Mouse (Mus musculus) cerebellum, adult 2 months (tissue): ENCODE results near the gene Uqcrq. TPM values are rescaled to one million over a fixed set of nuclear protein-coding genes. Genes with fewer than 3 reads are reported as not detected.

Source experiments
- DNase-seq, 2 experiments: peaks; one replicate each; pipeline ENCODE4 v3.0.0; 2021
- H3K27ac ChIP-seq: fragments of 200-500 bp; 2 replicates; pipeline ENCODE4 v1.5.1; 2012; ENCODE audit warnings: low read length, control low read depth, inconsistent platforms; ENCODE audit not compliant: insufficient read depth
- H3K27me3 ChIP-seq: fragments of 200-500 bp; 2 replicates; pipeline ENCODE4 v1.6.1; 2012; ENCODE audit warnings: inconsistent platforms, mild to moderate bottlenecking, low read length, moderate library complexity; ENCODE audit not compliant: control insufficient read depth, insufficient read depth
- H3K4me1 ChIP-seq: fragments of 200-500 bp; 2 replicates; pipeline ENCODE4 v1.6.1; 2011; ENCODE audit warnings: low read length; ENCODE audit not compliant: control insufficient read depth, insufficient read depth
- H3K4me3 ChIP-seq: fragments of 200-500 bp; replicated peaks from 2 replicates; pipeline ENCODE3; 2011; ENCODE audit warnings: mild to moderate bottlenecking, low read depth, low read length, control low read depth; ENCODE audit not compliant: insufficient read depth
- CTCF ChIP-seq: fragments of 200-500 bp; IDR thresholded peaks from 2 replicates; pipeline ENCODE4 v1.5.1; 2011; ENCODE audit warnings: low read depth, mild to moderate bottlenecking, control low read depth, low read length, moderate library complexity, borderline replicate concordance; ENCODE audit not compliant: insufficient read depth
- POLR2A ChIP-seq: fragments of 200-500 bp; IDR thresholded peaks from 2 replicates; pipeline ENCODE4 v1.6.1; 2011; ENCODE audit warnings: low read length, control low read depth, borderline replicate concordance; ENCODE audit not compliant: insufficient read depth
- WGBS: fragments of 180-500 bp; shearing (Covaris S2); methylation state at CpG from one replicate; pipeline ENCODE4 v1.1.7; 2018; 5-methylcytosine and 5-hydroxymethylcytosine counted together
- polyA plus RNA-seq: library from polyadenylated mRNA; depleted of rRNA; stranded (reverse); fragments of >200 nt; gene quantifications from 2 replicates; pipeline ENCODE4 v1.2.3, GENCODE M21; 2012

The Uqcrq gene
- polyA plus RNA-seq, 1 experiment = 454 TPM

DNA sequence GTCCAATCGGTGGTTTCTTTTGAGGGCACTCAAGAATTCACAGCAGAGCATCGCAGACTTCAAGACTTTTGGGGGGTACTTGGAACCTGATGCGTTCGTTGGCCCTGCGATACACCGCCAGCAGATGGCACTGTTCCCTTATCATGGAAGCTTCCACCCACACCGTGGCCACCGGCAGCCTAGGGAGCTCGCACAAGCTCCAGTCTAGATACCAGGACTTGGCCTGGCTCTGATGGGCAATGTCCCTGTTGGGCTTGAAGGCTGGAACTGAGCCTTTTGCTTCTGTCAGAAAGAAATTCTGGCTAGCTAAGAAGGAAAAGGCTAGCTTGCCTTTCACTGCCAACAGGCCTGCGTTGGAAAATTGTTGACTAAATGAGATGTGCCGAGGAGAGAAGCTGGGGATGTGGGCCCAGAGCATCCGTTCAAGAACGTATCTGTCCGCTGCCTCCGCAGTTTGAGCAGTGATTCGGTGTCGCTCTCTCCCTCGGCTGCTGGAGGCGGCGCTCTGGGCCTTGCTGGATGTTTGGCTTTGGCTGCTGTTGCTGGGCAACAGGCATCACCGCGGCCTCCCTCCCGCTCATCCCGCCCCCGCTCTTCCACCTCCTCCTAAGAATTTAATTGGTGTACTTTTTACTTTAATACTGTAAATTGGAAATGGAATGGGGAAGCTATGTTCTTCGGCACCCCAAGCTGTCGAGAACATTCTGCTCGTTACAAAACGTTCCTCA is 39.5 kb upstream of the Uqcrq start, which contains the start of gene Gm9837:
Gene Gm9837 (minus strand): TSS at position 512 of the 728 bp plus-strand sequence.
- peaks cover 10% of the 10 kb centered on the region; the same call in 1 of the 2 replicates for H3K4me1 ChIP-seq
- peak; percentile 92 to 96 for DNase-seq
- WGBS = 5% methylated on average over 29 of the region's 29 CpGs
- H3K27me3 ChIP-seq = no peaks in the 10 kb centered on the region
- H3K27ac ChIP-seq = peak within 1 kb of the TSS; percentile 83
- peak within 1 kb of the TSS; percentile 43 for H3K4me3 ChIP-seq
- no peak for TF ChIP-seq POLR2A
- TF ChIP-seq CTCF = peak; percentile 97

- TF ChIP-seq CTCF = no peak
- no peak for TF ChIP-seq POLR2A
- WGBS = 31% methylated on average over 16 of the region's 16 CpGs
- no peak for DNase-seq
- H3K4me1 ChIP-seq = peaks cover 10% of the 10 kb centered on the region; the same call in 1 of the 2 replicates
- no peaks in the 10 kb centered on the region for H3K27me3 ChIP-seq
- H3K27ac ChIP-seq = peak overlapping the region; percentile 5; the same call in 1 of the 2 replicates
- H3K4me3 ChIP-seq = peak overlapping the region; percentile 43
These were observed 38.8 kb upstream of the Uqcrq start for GRCm38 (mm10) chr11:53469294-53469967.

DNA sequence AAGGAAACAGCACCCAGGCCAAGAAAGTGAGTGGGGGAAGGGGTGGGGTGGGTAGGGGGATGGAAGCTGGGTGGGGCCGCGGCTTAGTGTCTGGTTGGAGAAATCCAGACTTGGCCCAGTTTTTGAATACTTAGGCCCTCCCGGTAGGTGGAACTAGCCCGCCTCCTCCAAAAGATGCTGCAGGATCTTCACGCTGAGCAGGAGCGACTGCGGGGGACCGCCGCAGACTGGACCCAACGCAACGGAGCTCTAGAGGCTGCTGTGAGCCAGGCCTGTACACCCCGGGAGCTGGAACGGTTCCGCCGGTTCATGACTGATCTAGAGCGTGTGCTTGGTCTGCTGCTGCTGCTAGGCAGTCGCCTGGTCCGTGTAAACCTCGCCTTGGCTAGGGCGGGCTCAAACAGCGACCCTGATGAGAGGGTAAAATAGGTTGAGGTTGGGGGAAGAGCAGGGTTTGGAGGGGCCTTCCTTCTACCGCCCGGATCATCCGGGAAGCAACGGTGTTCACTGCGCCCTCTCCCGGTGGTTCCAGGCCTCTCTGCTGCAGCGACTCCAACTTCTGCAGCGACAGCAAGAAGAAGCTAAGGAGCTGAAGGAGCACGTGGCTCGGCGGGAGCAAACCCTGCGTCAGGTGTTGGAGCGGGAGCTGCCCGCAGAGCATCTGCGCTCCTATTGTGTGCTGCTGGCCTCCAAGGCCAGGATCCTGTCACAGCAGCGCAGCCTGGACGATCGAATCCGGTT is 35.8 kb upstream of the Uqcrq start:
- Histone ChIP-seq H3K4me1 (peaks cover 10% of the 10 kb centered on the region; the same call in 1 of the 2 replicates), H3K27me3 (no peaks in the 10 kb centered on the region), H3K27ac (peak overlapping the region; percentile 63), H3K4me3 (peak overlapping the region; percentile 76)
- WGBS = 6% methylated on average over 40 of the region's 40 CpGs
- TF ChIP-seq CTCF = peak; percentile 79
- TF ChIP-seq POLR2A = peak; percentile 51; the same call in 1 of the 2 replicates
- peak; percentile 87 to 92 for DNase-seq

GRCm38 (mm10) chr11:53463551-53464424 is 33.2 kb upstream of the Uqcrq start:
- Histone ChIP-seq H3K4me3 (peak overlapping the region; percentile 40), H3K27ac (no peak overlapping the region), H3K27me3 (no peaks in the 10 kb centered on the region), H3K4me1 (peaks cover 4% of the 10 kb centered on the region; the same call in 1 of the 2 replicates)
- TF ChIP-seq CTCF = no peak
- TF ChIP-seq POLR2A = no peak
- 10% methylated on average over 55 of the region's 55 CpGs for WGBS
- DNase-seq = peak in 1 of 2 experiments; percentile 33

DNA sequence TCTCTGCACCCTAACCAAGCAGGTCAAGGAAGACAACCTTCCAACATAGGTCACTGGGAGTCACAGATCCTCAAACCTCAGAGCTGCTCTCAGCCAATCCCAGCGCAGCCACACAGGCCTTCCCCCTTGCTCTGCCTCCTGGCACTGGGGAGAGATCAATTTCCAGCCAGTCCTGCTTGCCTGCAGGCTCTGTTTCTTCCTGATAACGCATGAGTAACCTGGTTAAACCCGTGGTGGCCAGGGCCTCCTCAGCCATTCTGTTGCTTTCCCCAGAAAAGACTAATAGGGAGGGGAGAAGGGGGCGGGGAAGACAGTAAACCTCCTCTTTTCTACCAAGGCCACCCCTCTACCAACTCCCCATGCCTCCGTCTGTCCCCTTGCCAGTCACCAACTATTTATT is 31.1 kb upstream of the Uqcrq start:
- H3K27me3 ChIP-seq = no peaks in the 10 kb centered on the region
- no peak for DNase-seq
- H3K4me3 ChIP-seq = no peak overlapping the region
- WGBS = 50% methylated on average over 5 of the region's 5 CpGs
- TF ChIP-seq CTCF (no peak), POLR2A (no peak)
- no peak overlapping the region for H3K27ac ChIP-seq
- H3K4me1 ChIP-seq = peaks cover 1% of the 10 kb centered on the region

GRCm38 (mm10) chr11:53460192-53460591 is 29.6 kb upstream of the Uqcrq start:
- H3K4me1 ChIP-seq = no peaks in the 10 kb centered on the region; the same call in 1 of the 2 replicates
- no peak for TF ChIP-seq POLR2A
- TF ChIP-seq CTCF = no peak
- 57% methylated on average over 3 of the region's 3 CpGs for WGBS
- H3K27me3 ChIP-seq = no peaks in the 10 kb centered on the region
- H3K4me3 ChIP-seq = no peak overlapping the region
- DNase-seq = no peak
- H3K27ac ChIP-seq = no peak overlapping the region
